In the genomic region with DNA sequence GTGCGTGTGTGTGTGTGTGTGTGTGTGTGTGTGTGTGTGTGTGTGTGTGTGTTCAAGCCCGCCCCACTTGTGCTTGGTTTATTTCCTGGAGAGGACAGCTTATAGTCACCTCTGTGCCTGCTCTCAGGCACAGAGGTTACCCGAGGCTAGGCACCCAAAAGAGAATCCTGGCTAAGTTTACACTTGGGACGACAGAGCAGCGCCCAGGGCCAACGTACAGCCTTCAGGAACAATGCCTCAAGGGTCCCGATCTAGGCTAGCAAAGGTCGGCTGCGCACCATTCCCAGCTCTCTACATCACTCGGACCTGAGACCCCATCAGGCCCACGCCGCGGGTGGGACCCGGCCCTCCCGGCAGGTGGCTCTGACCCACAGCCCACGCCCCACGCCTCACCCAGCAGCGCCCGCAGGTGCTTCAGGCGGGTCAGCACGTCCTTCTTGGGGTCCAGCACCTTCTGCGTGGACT, we compare ENCODE assay signal across 8 mouse cellular contexts. TPM values are rescaled to one million over a fixed set of nuclear protein-coding genes. Genes with fewer than 3 reads are reported as not detected.
A peak's percentile ranks its signal among the peaks of the same experiment; 100 is the strongest.
DNase-seq lines count a peak whose midpoint lies in the region; ATAC-seq lines count a peak whose summit lies in the region.

No protein-coding gene starts in this region.

- no peak for DNase-seq in heart, adult 8-10 months (ENCODE audit: low spot score)
- peak; percentile 29 to 34 for DNase-seq in CD8-positive naive resting alpha-beta T cell, adult 2 months (ENCODE audit: low read depth in 2 of 2, low spot score in 2 of 2)
- DNase-seq in natural killer cell, adult 2 months (ENCODE audit: low spot score in 2 of 2): peak; percentile 21 to 31
- DNase-seq in urinary bladder, postnatal 25 days (ENCODE audit: low spot score): no peak
- no peak for DNase-seq in kidney, postnatal 14 days

- H3K4me1 ChIP-seq in heart, embryonic 15.5 days (replicated peaks): peaks cover 16% of the 10 kb centered on the region
- H3K4me1 ChIP-seq in embryonic facial prominence, embryonic 15.5 days: peaks cover 5% of the 10 kb centered on the region
- H3K4me1 ChIP-seq in limb, embryonic 12.5 days (replicated peaks): peaks cover 7% of the 10 kb centered on the region; the same call in 1 of the 2 replicates

- H3K9me3 ChIP-seq in heart, embryonic 15.5 days (replicated peaks): no peaks in the 10 kb centered on the region
- H3K9me3 ChIP-seq in embryonic facial prominence, embryonic 15.5 days (replicated peaks): no peaks in the 10 kb centered on the region
- H3K9me3 ChIP-seq in limb, embryonic 12.5 days: no peaks in the 10 kb centered on the region

- no peaks in the 10 kb centered on the region for H3K36me3 ChIP-seq in heart, embryonic 15.5 days
- no peaks in the 10 kb centered on the region for H3K36me3 ChIP-seq in embryonic facial prominence, embryonic 15.5 days
- no peaks in the 10 kb centered on the region for H3K36me3 ChIP-seq in limb, embryonic 12.5 days

- 0% methylated on average over 22 of the region's 22 CpGs for WGBS in heart, embryonic 15.5 days
- WGBS in embryonic facial prominence, embryonic 15.5 days: under 1% methylated on average over 22 of the region's 22 CpGs
- under 1% methylated on average over 22 of the region's 22 CpGs for WGBS in limb, embryonic 12.5 days

- peak overlapping the region; percentile 80 for H3K4me3 ChIP-seq in heart, embryonic 15.5 days
- peak overlapping the region; percentile 87 for H3K4me3 ChIP-seq in embryonic facial prominence, embryonic 15.5 days (replicated peaks)
- H3K4me3 ChIP-seq in limb, embryonic 12.5 days (replicated peaks): peak overlapping the region; percentile 82

- H3K4me2 ChIP-seq in heart, embryonic 15.5 days: peak overlapping the region; percentile 78
- H3K4me2 ChIP-seq in embryonic facial prominence, embryonic 15.5 days (replicated peaks): peak overlapping the region; percentile 90
- peak overlapping the region; percentile 77 for H3K4me2 ChIP-seq in limb, embryonic 12.5 days

- ATAC-seq in heart, embryonic 15.5 days (replicated peaks; ENCODE audit: insufficient number of reproducible peaks, insufficient read depth, low FRiP score, low read depth): no peak; the same call in 1 of the 2 replicates
- ATAC-seq in embryonic facial prominence, embryonic 15.5 days (ENCODE audit: insufficient number of reproducible peaks, low FRiP score, low TSS enrichment, low read depth): peak; percentile 2; the same call in 1 of the 2 replicates
- ATAC-seq in limb, embryonic 12.5 days (ENCODE audit: insufficient number of reproducible peaks, insufficient read depth, low FRiP score, low TSS enrichment, low read depth): no peak; the same call in 1 of the 2 replicates

- peak overlapping the region; percentile 77 for H3K27ac ChIP-seq in heart, embryonic 15.5 days
- peak overlapping the region; percentile 60; the same call in 1 of the 2 replicates for H3K27ac ChIP-seq in embryonic facial prominence, embryonic 15.5 days (replicated peaks)
- no peak overlapping the region for H3K27ac ChIP-seq in limb, embryonic 12.5 days

- H3K27me3 ChIP-seq in heart, embryonic 15.5 days: no peaks in the 10 kb centered on the region
- no peaks in the 10 kb centered on the region for H3K27me3 ChIP-seq in embryonic facial prominence, embryonic 15.5 days
- no peaks in the 10 kb centered on the region for H3K27me3 ChIP-seq in limb, embryonic 12.5 days

- peak overlapping the region; percentile 86 for H3K9ac ChIP-seq in heart, embryonic 15.5 days
- peak overlapping the region; percentile 85 for H3K9ac ChIP-seq in embryonic facial prominence, embryonic 15.5 days
- H3K9ac ChIP-seq in limb, embryonic 12.5 days (replicated peaks): peak overlapping the region; percentile 79

RNA-seq across cellular contexts. Expression of a gene that starts 0.7 kb away (rescaled TPM):
- polyA plus RNA-seq in heart, embryonic 15.5 days (2015; fragmentation: Nextera tagmentation; extraction: Ambion mirVana): 9.9 and 10.7 TPM in 2 replicates
- 10 to 100 TPM; 38.6 to 45.9 (median 41.2) TPM for total RNA-seq in heart, adult 8-10 months (2022)
- 5.5 and 5.9 TPM in 2 replicates for polyA plus RNA-seq in embryonic facial prominence, embryonic 15.5 days (2015; fragmentation: Nextera tagmentation; extraction: Ambion mirVana)
- 8.6 and 9.2 TPM in 2 replicates for polyA plus RNA-seq in limb, embryonic 12.5 days (2016; fragmentation: Nextera tagmentation; extraction: Ambion mirVana)

Comparison
In these comparisons a context has a peak if more than half of its experiments do, and no peak if none do; other contexts are left out.
1. DNase-seq: peak in CD8-positive naive resting alpha-beta T cell, adult 2 months (2 of 2) and natural killer cell, adult 2 months (2 of 2); none in heart, adult 8-10 months (single experiment), urinary bladder, postnatal 25 days (single experiment) and kidney, postnatal 14 days (single experiment).
2. Peak in every context shown above with its lines, with median percentiles within 50 percentile points of each other: H3K4me2 ChIP-seq, H3K4me3 ChIP-seq and H3K9ac ChIP-seq.